Mouse (Mus musculus) right cerebral cortex, postnatal 36 days (tissue): ENCODE data around the gene Myo1h.

Source experiments
- DNase-seq, 2 experiments: peaks; one replicate each; pipeline ENCODE4 v3.0.0; 2022; ENCODE audit warnings: low spot score in 2 of 2, mixed read lengths in 1 of 2

The Myo1h gene

DNA sequence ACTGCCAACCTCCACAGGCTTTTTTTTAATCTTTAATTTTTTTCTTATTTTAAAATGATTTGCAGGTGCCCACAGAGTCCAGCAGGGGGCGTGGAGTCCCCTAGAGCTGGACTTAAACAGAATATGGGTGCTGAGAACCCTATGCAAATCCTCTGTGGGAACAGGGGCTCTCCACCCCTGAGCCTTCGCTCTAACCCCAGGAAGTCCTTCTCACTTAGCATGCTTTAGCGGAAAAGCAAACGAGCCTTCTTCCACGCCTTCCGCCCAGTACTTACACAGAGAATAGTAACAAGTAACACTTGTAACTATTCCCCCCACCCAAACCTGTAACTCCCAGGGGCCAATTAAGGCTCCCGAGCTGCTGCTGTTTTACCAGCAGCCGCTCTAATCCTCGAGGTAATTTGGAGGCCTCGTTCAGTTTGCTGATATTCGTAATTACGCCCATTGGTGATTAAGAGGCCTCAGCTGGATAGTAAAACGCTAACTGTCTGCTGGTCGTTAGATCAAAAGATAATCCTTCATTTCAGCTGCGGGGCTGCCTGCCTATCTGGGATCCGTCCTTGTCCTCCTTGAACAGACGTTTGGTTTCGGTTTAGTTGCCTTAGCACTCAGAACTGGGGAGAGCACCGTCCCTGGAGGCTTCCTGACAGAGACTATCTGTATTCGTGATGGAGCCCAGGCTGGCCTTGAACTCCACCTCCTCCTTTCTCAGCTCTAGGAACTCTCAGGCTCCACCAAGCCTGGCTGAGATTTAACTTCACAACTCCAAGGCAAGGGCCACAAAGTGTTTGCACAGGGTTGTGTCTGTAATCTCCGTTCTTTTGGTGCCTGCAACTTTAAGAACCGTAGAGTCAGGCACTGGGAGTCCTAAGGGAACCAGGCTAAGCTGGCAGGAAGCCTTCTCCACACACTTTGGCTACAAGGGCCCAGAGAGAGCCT lies 8.0 kb downstream of the Myo1h start:
- DNase-seq = no peak

DNA sequence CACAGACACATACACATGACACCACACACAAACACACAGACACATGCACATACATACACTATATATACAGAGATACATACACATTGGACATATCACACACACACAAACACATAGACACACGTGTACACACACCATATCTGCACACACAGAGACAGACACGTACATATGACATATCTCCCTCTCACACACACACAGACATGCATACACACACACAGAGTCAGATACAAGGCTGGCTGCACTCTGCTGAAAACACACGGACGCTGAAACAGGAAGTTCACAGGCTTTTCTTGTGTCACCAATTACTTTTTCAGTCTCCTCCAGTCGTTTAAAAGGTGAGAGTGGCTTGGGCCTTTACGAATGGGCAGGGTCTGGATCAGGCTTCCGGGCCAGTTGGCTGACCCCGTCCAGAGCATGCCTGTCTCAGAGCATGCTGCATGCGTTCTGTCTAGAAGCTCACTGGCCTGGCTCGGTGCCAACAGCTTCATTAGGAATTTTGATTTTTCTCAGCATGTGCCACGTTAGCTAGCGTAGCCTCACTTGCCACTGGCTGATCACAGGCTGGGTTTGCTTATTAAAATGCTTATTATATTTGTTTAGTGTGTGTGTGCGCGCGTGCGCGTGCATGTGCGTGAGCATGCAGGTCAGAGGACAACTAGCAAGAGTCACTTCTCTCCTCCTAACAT lies 9.4 kb downstream of the Myo1h start:
- no peak for DNase-seq

DNA sequence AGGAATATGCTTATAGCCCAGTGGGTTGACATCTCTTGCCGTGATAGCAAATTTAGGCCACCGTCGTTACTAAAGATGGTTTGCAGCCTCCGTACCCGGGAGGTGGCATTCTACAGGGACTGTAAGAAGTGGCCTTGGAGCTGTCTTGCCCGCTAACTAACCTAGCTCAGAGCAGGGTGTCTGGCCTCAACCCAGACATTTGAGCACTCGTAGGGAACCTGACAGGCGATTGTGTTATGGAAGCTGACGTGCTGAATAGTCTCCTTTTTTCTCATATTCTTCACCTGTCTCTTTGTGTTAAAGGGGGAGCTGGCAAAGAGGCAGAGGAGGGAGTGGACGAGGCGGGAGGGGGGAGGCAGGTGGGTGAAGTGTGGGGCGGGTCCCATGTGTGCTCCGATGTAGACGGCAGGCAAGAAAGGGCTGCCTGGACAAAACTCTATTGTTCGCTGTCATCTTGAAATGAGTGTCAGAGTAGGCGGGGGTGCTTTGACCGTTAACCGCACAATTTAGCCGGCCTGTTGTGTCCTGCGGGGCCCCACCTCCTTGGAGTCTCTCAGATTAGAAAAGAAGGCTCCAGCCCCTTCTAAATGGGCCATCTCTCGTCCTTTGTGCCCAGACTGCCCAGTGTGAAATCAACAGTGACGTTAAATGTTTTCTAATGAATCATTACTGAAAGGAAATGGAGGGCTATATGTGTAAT lies 10.3 kb downstream of the Myo1h start:
- DNase-seq = no peak

DNA sequence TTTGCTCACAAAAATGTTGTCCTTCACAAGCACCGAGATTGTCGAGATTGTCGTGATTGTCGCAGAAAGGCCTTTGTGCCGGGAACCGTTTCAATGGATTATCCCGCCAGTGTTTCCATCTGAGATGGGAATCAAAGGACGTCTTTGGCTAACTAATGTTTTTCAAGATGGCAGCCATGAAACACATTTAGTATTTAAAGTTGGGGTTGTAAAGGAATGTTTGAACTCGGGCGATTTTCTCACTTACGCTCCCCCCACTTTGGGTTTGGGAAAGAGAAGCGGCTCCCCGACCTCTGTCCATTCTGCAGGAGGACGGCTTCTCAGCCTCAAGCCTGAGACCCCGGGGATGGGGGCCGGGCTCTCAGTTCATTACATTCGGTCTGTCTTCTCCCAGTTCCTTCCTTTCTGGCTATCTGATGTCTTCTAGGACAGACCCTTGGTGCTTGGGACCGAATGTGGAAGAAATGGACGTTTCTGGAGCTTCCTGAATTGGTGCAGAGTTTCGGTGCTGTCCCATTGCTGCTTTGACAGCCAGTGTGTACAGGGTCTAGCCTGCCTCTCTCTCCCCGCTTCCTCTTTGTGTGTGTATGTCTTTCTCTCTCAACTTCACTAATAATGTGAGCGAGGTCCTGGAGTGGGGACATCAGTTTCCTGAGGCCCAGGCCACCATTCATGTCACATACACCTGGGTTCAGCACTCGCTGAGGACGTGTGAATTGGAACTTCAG lies 11.1 kb downstream of the Myo1h start:
- DNase-seq = no peak

DNA sequence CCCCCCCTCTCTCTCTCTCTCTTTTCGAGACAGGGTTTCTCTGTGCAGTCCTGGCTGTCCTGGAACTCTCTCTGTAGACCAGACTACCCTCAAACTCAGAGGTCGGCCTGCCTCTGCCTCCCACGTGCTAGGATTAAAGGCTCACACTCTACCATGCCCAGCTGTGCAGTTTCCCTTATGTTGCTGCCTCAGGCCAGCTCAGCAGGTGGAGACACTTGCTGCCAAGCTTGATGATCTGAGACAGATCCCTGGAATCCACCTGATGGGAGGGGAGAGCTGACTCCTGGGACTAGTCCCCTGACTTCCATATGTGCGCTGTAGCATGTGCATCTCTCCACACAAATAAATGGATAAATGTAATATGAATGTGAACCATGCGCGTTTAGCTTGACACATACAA lies 14.2 kb downstream of the Myo1h start:
- DNase-seq = no peak

DNA sequence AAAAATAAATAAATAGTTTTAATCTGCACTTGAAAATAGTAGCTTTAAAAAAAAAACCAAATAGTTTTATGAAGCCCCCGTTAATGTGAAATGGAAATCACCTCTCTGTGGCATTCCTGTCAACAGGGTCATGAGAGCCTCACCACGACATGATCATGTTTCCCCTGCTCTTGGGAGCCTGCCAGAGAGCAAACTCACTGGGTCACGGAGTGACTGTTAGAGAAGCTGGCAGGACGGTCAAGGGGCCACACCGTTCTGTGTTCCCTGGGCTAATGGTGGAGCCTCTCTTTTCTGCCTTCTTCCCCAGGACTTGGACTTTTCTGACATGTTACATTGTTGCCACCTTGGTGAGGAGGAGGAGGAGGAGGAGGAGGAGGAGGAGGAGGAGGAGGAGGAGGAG lies 17.5 kb downstream of the Myo1h start:
- no peak for DNase-seq

DNA sequence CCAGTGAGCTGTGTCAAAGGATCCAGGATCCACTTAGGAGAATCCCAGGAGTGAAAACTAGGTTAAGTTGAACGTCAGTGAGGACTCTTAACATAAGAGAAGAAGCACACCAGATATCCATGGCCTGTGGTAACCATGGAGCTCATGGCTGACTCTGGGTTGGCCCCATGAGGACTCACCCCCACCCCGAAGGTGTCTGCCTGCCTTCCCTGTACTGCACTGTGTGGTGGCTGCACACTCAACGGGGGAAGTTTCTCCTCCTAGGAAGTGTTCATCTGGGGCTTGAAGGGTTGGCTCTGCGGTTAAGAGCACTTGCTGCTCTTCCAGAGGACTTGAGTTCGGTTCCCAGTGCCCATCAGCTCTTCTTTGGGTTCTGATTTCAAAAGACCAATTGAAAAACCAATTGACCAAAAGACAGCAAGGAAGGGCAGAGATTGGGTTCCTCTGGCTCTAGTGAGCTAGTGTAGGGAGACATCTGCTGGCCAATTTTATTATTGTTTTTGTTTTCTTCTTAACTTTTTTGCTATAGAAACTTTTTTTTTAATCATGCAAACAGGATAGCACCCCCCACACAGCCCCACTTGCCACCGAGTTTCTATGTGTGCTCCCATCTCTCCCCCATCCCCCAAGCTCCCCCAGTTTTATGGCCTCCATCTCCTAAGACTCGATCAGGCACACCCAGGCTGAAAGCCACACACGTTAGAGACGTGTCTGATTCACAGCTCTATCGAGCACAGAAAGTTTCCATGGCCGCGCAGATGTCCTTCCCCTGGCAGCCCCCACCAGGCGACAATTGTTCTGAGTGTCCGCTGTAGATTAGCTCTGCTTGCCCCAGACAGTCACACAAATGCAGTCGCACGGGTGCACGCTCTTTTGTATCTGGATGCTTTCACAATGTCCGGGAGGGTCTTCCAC lies 20.1 kb downstream of the Myo1h start:
- no peak for DNase-seq

DNA sequence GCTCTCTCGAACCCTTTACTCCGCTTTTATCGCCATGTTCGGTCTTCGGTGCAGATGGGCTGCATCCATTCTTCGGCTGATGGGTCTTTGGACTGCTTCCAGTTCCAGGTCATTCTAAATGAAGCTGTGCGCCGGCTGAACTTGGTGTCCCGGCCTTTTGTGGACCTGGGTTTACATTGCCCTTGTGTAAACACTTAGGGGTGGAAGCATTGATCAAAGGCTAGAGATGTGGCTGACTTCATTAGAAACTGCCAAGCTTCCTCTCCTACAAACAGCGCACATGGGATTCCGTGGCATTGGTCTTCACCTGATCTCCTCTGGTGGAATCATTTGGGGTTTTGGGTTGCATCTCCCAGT lies 20.7 kb downstream of the Myo1h start:
- no peak for DNase-seq

DNA sequence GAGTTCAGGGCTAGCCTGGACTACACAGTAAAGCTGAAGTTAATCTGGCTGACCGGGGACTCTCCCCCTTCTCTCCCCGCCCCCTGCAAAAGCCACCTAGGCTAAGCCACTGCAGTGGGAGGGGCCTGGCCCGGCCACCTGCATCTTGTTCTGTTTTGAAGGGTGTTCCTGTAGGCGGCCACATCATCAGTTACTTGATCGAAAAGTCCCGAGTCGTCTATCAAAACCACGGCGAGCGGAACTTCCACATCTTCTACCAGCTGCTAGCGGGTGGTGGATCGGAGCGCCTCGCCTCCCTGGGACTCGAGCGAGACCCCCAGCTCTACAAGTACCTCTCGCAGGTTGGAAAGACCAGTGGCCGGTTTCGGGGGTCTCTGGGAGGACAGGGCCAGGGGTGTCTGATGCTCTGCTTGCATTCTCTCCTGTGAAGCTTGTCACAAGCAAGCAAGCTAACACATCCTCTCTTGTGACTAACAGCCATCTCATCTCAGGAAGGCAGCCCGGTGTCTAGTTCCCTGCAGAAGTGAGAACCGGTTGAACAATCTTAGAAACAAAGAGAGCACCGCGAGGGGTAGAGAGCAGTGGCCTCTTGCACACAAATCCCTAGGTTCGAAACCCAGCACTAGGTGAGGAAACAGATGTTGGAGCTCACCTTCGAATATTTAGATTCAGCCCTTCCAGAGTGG lies 34.3 kb downstream of the Myo1h start:
- no peak for DNase-seq

DNA sequence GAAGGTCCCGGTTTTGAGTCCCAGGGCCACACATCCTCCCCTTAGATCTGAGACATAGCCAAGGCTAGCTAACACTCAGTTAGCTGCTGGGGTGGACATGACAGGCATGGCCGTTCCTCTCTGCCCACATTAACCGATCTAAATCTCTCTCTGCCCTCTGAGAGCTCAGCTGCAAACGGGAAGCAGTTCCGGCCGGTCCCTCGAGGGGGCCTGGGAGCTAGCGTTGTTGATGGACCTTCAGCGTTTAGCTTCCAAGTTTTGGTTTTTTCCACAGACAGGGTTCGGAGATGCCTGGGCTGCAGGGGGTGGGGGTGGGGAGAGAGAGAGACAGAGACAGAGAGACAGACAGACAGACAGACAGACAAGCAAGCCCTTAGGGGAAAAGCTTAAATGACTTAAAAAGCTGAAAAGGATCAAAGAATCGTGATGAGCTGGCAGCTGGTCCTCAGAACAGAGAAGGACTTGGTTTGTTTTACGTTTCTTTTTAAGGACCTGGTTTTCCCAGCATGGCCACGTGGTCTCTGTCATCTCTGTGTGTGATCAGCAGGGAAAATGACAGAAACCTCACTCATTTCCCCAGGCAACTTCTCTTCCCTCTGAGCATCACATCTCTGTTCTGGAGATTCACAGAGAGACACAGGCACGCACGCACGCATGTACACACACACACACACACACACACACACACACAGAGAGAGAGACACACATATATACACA lies 35.0 kb downstream of the Myo1h start:
- DNase-seq = no peak

DNA sequence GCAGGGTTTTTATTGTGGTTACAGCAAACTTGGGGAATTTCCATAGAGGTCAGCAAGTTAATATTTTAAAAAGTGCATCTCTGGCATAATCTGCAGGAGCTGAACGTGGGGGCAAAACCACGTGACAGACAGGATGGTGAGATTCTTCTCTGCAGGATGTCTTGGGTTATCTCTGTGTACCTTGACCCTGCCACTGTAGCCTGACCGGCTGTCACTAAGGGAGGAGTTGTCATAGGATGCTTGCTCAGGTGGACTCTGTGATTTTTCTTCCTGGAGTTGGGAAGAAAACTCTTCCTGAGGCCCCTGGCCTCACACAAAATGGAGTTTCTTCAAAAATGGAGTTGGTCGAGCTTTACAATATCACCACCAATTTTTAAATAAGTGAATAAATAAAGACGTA lies 54.0 kb downstream of the Myo1h start:
- DNase-seq = no peak

DNA sequence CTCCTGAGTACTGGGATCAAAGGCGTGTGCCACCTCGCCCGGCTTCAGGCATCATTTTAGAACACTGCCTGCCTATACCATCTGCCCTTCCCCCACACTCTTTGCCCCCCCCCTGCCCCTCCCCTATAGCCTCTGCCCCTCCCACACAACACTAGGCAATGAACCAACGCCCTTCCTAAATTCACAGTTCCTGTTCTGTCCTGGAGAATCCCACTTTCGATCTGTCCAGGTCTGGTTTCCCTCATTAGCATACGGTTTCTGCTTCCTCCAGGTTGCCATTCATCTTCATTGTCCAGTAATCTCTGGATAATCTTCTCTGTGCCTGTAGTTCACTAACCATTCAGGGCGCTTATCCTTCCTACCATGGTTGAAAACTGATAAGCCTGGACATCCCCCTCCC lies 54.6 kb downstream of the Myo1h start:
- DNase-seq = no peak

DNA sequence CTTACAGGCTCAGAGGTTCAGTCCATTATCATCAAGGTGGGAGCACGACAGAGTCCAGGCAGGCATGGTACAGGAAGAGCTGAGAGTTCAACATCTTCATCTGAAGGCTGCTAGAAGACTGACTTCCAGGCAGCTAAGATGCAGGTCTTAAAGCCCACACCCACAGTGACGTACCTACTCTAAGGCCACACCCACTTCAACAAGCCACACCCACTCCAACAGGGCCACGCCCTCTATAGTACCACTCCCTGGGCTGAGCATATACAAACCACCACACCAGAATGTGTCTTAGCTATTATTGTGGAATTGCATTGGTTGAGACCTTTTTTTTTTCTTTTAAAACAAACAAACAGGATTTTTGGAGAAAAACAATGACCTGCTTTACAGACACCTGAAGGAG lies 56.6 kb downstream of the Myo1h start:
- DNase-seq = no peak

DNA sequence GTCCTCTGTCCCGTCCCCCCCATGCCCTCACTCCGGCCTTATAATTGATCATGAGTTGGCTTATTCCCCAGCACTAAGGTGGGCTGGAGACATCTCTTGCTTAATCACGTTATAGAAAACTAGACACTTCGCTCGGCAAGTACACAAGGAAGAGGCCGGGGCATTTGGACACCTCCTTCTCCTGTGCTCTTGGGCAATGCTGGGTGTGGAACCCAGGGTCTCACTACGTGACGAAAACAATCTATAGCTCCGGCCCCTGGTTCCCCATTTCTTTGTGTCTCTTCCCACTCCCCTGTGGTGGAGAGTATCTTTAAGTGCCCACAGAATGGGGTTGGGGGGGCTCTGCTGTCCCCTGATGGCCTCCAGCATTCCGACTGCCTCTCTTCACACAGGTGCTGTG lies 58.0 kb downstream of the Myo1h start:
- no peak for DNase-seq

DNA sequence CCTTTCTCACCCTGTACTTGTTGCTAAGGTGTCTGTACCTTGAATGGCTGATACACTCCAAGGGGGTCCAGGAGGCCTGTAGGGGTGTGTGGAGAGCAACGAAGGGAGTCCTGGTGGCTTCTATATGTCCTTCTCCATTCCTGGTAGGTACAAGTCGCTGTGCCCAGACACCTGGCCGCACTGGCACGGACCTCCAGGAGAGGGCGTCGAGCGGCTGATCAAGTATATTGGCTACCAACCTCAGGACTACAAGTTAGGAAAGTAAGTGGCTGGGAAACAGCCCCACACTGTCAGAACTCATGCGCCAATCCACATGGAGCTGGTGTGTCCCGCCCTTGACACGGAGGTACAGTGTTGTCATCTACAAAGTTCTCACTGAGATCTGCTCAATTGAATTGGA lies 62.5 kb downstream of the Myo1h start:
- no peak for DNase-seq

DNA sequence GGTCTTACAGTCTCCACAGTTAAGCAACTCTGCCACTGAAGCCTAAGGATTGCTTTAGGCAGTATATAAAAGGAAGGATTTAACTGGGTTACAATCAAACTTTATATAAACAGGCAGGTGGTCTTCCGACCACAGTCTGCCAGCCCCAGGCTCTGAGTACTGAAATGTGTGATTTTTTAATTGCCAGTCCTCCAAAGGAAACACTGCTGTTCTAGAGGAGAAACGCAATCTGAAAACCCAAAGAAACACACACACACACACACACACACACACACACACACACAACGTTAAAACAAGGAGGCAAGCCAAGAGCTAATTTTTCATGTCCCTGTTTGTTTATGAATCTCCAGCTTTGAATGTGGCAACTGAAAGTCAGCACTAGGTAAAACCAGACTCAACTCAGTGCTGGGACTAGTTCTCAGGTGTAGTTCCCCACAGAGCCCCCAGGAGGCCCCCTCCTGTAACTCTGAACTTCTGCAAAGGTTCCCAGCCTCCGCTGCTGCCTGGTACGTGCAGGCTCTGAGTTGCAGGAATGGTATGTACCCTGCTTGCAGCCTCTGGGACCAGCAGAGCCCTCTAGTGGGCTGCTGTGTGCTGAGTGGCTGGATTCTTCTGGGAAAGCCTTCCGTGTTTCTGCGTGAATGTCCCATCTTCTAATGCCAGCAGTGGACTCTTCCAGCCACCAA lies 67.4 kb downstream of the Myo1h start:
- peak; percentile 65 to 73 for DNase-seq

DNA sequence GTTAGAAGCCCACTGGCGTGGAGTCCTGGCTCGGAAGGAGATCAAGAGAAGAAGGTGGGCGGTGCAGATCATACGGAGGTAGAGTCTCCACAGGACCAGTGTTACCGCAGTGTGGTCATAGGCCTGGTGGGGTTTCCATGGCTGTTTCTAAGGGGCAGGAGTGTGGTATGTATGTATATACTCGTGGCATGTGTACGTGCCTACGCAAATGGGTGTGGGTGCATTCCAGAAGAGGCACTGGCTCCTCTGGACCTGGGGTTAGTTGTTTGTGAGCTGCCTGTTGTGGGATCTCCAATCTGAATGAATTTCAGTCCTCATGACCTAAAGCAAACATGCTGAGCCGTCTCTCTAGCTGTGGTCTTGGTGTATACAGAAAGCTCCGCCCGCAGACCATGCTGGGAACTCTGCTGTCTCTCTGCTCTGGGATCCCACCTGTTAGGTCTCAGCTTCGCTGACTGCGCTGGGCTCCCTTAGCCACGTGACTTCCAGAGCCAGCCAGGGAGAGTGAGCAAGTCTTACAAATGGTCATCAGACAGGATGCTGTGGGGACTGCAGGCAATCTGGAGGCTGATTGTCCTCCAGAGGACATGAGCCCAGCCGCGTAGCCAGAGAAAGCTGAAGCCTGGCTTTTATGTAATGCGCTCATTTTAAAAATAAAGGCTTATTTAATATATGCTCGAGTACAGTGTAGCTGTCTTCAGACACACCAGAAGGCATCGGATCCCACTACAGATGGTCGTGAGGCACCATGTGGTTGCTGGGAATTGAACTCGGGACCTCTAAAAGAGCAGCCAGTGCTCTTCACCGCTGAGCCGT lies 68.2 kb downstream of the Myo1h start:
- DNase-seq = peak; percentile 43 to 56

DNA sequence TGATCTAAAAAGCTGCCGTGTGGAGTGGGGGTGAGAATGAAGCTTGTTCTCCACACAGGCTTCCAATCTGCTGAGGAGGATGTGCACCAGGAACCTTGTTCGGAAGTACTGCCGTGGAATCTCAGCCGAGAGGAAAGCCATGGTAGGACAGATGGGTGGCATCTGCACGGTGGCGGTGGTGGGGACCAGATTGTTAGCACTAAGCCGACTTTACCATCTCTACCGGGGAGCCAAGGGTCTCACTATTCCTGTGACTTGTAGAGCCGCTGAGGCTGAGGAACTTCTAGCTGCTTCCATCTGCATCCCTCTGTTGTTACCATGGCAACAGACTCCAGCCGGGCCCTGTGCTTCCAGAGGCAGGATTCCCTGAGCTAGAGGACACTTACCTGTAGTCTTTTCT lies 69.9 kb downstream of the Myo1h start:
- peak; percentile 39 to 43 for DNase-seq
